Mouse (Mus musculus) small intestine, adult 2 months (tissue): Measurements from ENCODE around the gene Dnm1.

Experiments
- CTCF ChIP-seq: fragments of 200-500 bp; IDR thresholded peaks from 2 replicates; pipeline ENCODE4 v1.5.1; 2012; ENCODE audit warnings: low read depth, mild to moderate bottlenecking, control low read depth, inconsistent platforms, low read length, moderate library complexity, mixed read lengths; ENCODE audit not compliant: insufficient replicate concordance, insufficient read length; ENCODE audit errors: extremely low read depth
- POLR2A ChIP-seq: fragments of 200-500 bp; IDR thresholded peaks from 2 replicates; pipeline ENCODE4 v1.6.1; 2012; ENCODE audit warnings: low read depth, mild to moderate bottlenecking, control low read depth, inconsistent platforms, low read length, moderate library complexity

GRCm38 (mm10) chr2:32259657-32260417 is 93.3 kb downstream of the Dnm1 start, which contains the start of gene Uck1:
- no peak for TF ChIP-seq CTCF
- peak; percentile 73; the same call in 1 of the 2 replicates for TF ChIP-seq POLR2A
